Mouse (Mus musculus): ENCODE results near the gene Cck.

GRCm38 (mm10) chr9:121467460-121467859 lies 28.0 kb downstream of the Cck start:
- TF ChIP-seq CTCF (IDR thresholded peaks at IDR 0.05; ENCODE audit: extremely low read depth, insufficient read length, insufficient replicate concordance, low read depth, low read length), result no peak
- no peak for TF ChIP-seq POLR2A (IDR thresholded peaks at IDR 0.05; ENCODE audit: low read depth, low read length)

All from small intestine, adult 2 months (tissue).